23 mouse cellular contexts compared by ENCODE assay signal in genomic region chr9:29269277-29269646, GRCm38 (mm10).
DNase-seq lines count a peak whose midpoint lies in the region; ATAC-seq lines count a peak whose summit lies in the region.
"Had no signal": no experiment of that assay in that cellular context is flagged by ENCODE, and none has a peak within 500 bp of the region (broad histone marks: within the 10 kb centered on the region; RNA-seq: fewer than 3 reads in every experiment).

No protein-coding gene starts in this region.

- H3K9ac ChIP-seq in hindbrain, embryonic 13.5 days = no peak overlapping the region
- no peak overlapping the region for H3K9ac ChIP-seq in hindbrain, embryonic 12.5 days
- H3K9ac ChIP-seq in forebrain, embryonic 13.5 days = no peak overlapping the region
- H3K9ac ChIP-seq: embryonic facial prominence, embryonic 15.5 days; forebrain, embryonic 12.5 days; kidney, embryonic 15.5 days; liver, embryonic 12.5 days; liver, postnatal 0 days; midbrain, embryonic 13.5 days had no signal

- DNase-seq in frontal cortex, postnatal 25 days (ENCODE audit: low spot score in 2 of 2) = no peak
- peak; percentile 32 for DNase-seq in right cerebral cortex, adult 18-20 months
- DNase-seq in right cerebral cortex, postnatal 10 days (ENCODE audit: low spot score in 2 of 2) = no peak
- DNase-seq: adrenal gland, postnatal 14 days; kidney, adult 18-20 months; kidney, postnatal 25 days; liver, postnatal 0 days; lung, postnatal 36 days; retina, postnatal 1 day; thymus, postnatal 4 days had no signal

- H3K27ac ChIP-seq in hindbrain, embryonic 13.5 days = peak overlapping the region; percentile 44
- H3K27ac ChIP-seq in hindbrain, embryonic 12.5 days = no peak overlapping the region
- H3K27ac ChIP-seq in forebrain, embryonic 13.5 days = no peak overlapping the region
- H3K27ac ChIP-seq: embryonic facial prominence, embryonic 10.5 days; embryonic facial prominence, embryonic 15.5 days; forebrain, embryonic 12.5 days; liver, embryonic 12.5 days; midbrain, embryonic 13.5 days had no signal

- peak; percentile 70 for ATAC-seq in frontal cortex, adult (ENCODE audit: low TSS enrichment)
- ATAC-seq in hindbrain, embryonic 13.5 days (ENCODE audit: low FRiP score) = no peak
- no peak for ATAC-seq in hindbrain, embryonic 12.5 days (ENCODE audit: low FRiP score)
- no peak for ATAC-seq in forebrain, embryonic 13.5 days
- ATAC-seq: hindbrain, embryonic 16.5 days; liver, embryonic 12.5 days; liver, postnatal 0 days; midbrain, embryonic 13.5 days; Patski had no signal

- H3K4me1 ChIP-seq in hindbrain, embryonic 13.5 days (replicated peaks) = peaks cover 19% of the 10 kb centered on the region
- peaks cover 12% of the 10 kb centered on the region for H3K4me1 ChIP-seq in hindbrain, embryonic 12.5 days
- peaks cover 20% of the 10 kb centered on the region for H3K4me1 ChIP-seq in forebrain, embryonic 13.5 days
- H3K4me1 ChIP-seq: embryonic facial prominence, embryonic 15.5 days; kidney, embryonic 15.5 days; liver, embryonic 12.5 days had no signal

- 95% methylated on average over 2 of the region's 2 CpGs for WGBS in hindbrain, embryonic 13.5 days
- 94% methylated on average over 2 of the region's 2 CpGs for WGBS in hindbrain, embryonic 12.5 days
- WGBS in forebrain, embryonic 13.5 days = 92% methylated on average over 2 of the region's 2 CpGs

- H3K9me3 ChIP-seq in hindbrain, embryonic 13.5 days = no peaks in the 10 kb centered on the region
- no peaks in the 10 kb centered on the region for H3K9me3 ChIP-seq in hindbrain, embryonic 12.5 days (replicated peaks)
- H3K9me3 ChIP-seq in forebrain, embryonic 13.5 days (replicated peaks) = no peaks in the 10 kb centered on the region
- H3K9me3 ChIP-seq: embryonic facial prominence, embryonic 10.5 days; embryonic facial prominence, embryonic 15.5 days; forebrain, embryonic 12.5 days; kidney, embryonic 15.5 days; liver, embryonic 12.5 days; midbrain, embryonic 13.5 days had no signal

- no peaks in the 10 kb centered on the region for H3K36me3 ChIP-seq in hindbrain, embryonic 13.5 days
- no peaks in the 10 kb centered on the region for H3K36me3 ChIP-seq in hindbrain, embryonic 12.5 days
- no peaks in the 10 kb centered on the region for H3K36me3 ChIP-seq in forebrain, embryonic 13.5 days (ENCODE audit: poor library complexity, severe bottlenecking)
- H3K36me3 ChIP-seq: embryonic facial prominence, embryonic 10.5 days; embryonic facial prominence, embryonic 15.5 days; forebrain, embryonic 12.5 days; G1E; kidney, embryonic 15.5 days; liver, embryonic 12.5 days; midbrain, embryonic 13.5 days had no signal

- no peaks in the 10 kb centered on the region for H3K27me3 ChIP-seq in hindbrain, embryonic 13.5 days
- H3K27me3 ChIP-seq in hindbrain, embryonic 12.5 days = no peaks in the 10 kb centered on the region
- H3K27me3 ChIP-seq in forebrain, embryonic 13.5 days = no peaks in the 10 kb centered on the region
- H3K27me3 ChIP-seq: embryonic facial prominence, embryonic 15.5 days; forebrain, embryonic 12.5 days; kidney, embryonic 15.5 days; liver, embryonic 12.5 days; midbrain, embryonic 13.5 days; Patski had no signal

- H3K4me3 ChIP-seq in hindbrain, embryonic 13.5 days = no peak overlapping the region
- H3K4me3 ChIP-seq in hindbrain, embryonic 12.5 days = no peak overlapping the region
- no peak overlapping the region for H3K4me3 ChIP-seq in forebrain, embryonic 13.5 days
- H3K4me3 ChIP-seq: embryonic facial prominence, embryonic 10.5 days; embryonic facial prominence, embryonic 15.5 days; forebrain, embryonic 12.5 days; kidney, embryonic 15.5 days; liver, embryonic 12.5 days; midbrain, embryonic 13.5 days had no signal

- no peak overlapping the region for H3K4me2 ChIP-seq in hindbrain, embryonic 13.5 days
- no peak overlapping the region for H3K4me2 ChIP-seq in hindbrain, embryonic 12.5 days (replicated peaks)
- no peak overlapping the region for H3K4me2 ChIP-seq in forebrain, embryonic 13.5 days
- H3K4me2 ChIP-seq: embryonic facial prominence, embryonic 15.5 days; forebrain, embryonic 12.5 days; kidney, embryonic 15.5 days; liver, embryonic 12.5 days; midbrain, embryonic 13.5 days had no signal
